Mouse (Mus musculus): Measurements from ENCODE around the gene Tssk3.

DNA sequence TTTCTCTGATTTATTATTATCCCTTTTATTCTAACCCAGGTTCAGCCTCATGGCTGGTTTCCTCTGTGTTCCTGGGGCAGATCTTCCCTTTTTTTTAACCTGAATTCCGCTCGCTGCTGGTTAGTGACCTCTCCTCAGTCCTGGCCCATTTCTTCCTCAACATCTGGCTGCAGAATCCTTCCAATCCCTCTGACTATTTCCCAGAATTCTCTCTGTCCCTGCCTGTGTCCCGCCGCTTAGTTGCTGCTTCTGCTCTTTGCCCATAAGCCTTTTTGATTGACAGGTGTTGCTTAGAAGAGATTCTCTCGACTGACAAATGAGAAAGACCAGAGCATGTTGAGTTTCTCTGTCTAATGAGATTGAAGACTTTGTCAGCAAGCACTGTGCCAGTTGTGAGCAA lies 34.7 kb downstream of the Tssk3 start:
- TF ChIP-seq CTCF (conservative IDR thresholded peaks at IDR 0.05; ENCODE audit: insufficient read depth, insufficient read length, low read depth, low read length) (no peak), POLR2A (IDR thresholded peaks at IDR 0.05; ENCODE audit: low read depth, low read length) (no peak)
